Mouse (Mus musculus): Measurements from ENCODE around the gene Cish. TPM values are rescaled to one million over a fixed set of nuclear protein-coding genes. Genes with fewer than 3 reads are reported as not detected.
A peak's percentile ranks its signal among the peaks of the same experiment; 100 is the strongest.

The Cish gene
- total and polyA plus RNA-seq, 3 experiments = 10.0 to 24.5 TPM; not detected in 1

- Histone ChIP-seq H3K4me1 (ENCODE audit: control insufficient read depth in 1 of 2, insufficient read depth in 2 of 2, low read length in 2 of 2) (peaks cover 18 to 30% of the 10 kb centered on the region in 2 experiments), H3K79me2 (ENCODE audit: control insufficient read depth, insufficient read depth, low read length, poor library complexity) (no peaks in the 10 kb centered on the region), H3K4me3 (ENCODE audit: control insufficient read depth in 1 of 2, insufficient read depth in 1 of 2, low read depth in 2 of 2, low read length in 2 of 2) (no peak overlapping the region), H3K9me3 (replicated peaks; ENCODE audit: insufficient read depth, low read length) (no peaks in the 10 kb centered on the region), H3K27me3 (ENCODE audit: control insufficient read depth in 1 of 2, insufficient read depth in 2 of 2, low read length in 2 of 2) (no peaks in the 10 kb centered on the region), H3K9ac (ENCODE audit: control insufficient read depth, low read depth, low read length, poor library complexity, severe bottlenecking) (no peak overlapping the region), H3K27ac (ENCODE audit: control insufficient read depth, low read depth, low read length) (no peak overlapping the region), H3K36me3 (ENCODE audit: control insufficient read depth in 1 of 2, insufficient read depth in 2 of 2, low read length in 2 of 2) (peaks cover 0 to 16% of the 10 kb centered on the region in 2 experiments; a peak in 3 of 4 replicates)
- TF ChIP-seq MYB (IDR thresholded peaks at IDR 0.05; ENCODE audit: low read depth, low read length) (no peak), JUND (IDR thresholded peaks at IDR 0.05; ENCODE audit: low read depth, low read length) (no peak), ZC3H11A (IDR thresholded peaks at IDR 0.05; ENCODE audit: low read depth, low read length) (no peak), NELFE (IDR thresholded peaks at IDR 0.05; ENCODE audit: low read depth, low read length) (no peak), BHLHE40 (IDR thresholded peaks at IDR 0.05; ENCODE audit: borderline replicate concordance, low read depth, low read length) (no peak), CHD2 (IDR thresholded peaks at IDR 0.05; ENCODE audit: low read length) (no peak), ZNF384 (IDR thresholded peaks at IDR 0.05; ENCODE audit: low read depth, low read length) (no peak), POLR2AphosphoS5 (IDR thresholded peaks at IDR 0.05; ENCODE audit: borderline replicate concordance, low read depth, low read length) (no peak), ZKSCAN1 (IDR thresholded peaks at IDR 0.05; ENCODE audit: low read depth, low read length) (no peak), SIN3A (IDR thresholded peaks at IDR 0.05; ENCODE audit: low read length) (no peak), SMC3 (IDR thresholded peaks at IDR 0.05; ENCODE audit: low read depth, low read length) (no peak), TCF12 (IDR thresholded peaks at IDR 0.05; ENCODE audit: low read depth, low read length) (no peak), CHD1 (IDR thresholded peaks at IDR 0.05; ENCODE audit: low read depth, low read length) (no peak), GATA1 (IDR thresholded peaks at IDR 0.05; ENCODE audit: low read depth, low read length) (no peak), GABPA (IDR thresholded peaks at IDR 0.05; ENCODE audit: low read depth, low read length) (no peak), MEF2A (IDR thresholded peaks at IDR 0.05; ENCODE audit: extremely low read depth, insufficient replicate concordance, low read depth, low read length, poor library complexity, severe bottlenecking) (no peak), CTCF (IDR thresholded peaks at IDR 0.05 in 2 of 3, conservative IDR thresholded peaks at IDR 0.05 in 1 of 3; ENCODE audit: control insufficient read depth in 1 of 3, insufficient read depth in 1 of 3, low read depth in 2 of 3, low read length in 3 of 3, poor library complexity in 1 of 3, severe bottlenecking in 1 of 3) (no peak)
- DNase-seq (ENCODE audit: low read depth, low spot score) = no peak
These were observed 36.3 kb upstream of the Cish start for GRCm38 (mm10) chr9:107259571-107259970.

- no peak for DNase-seq (ENCODE audit: low read depth, low spot score)
- TF ChIP-seq MXI1 (IDR thresholded peaks at IDR 0.05; ENCODE audit: low read depth, low read length) (no peak), CHD1 (IDR thresholded peaks at IDR 0.05; ENCODE audit: low read depth, low read length) (no peak), TBP (IDR thresholded peaks at IDR 0.05; ENCODE audit: low read depth, low read length) (no peak), ZKSCAN1 (IDR thresholded peaks at IDR 0.05; ENCODE audit: low read depth, low read length) (no peak), RAD21 (IDR thresholded peaks at IDR 0.05; ENCODE audit: low read depth, low read length) (no peak), EP300 (IDR thresholded peaks at IDR 0.05; ENCODE audit: low read depth in 1 of 2, low read length in 2 of 2) (no peak)
- H3K79me2 ChIP-seq (ENCODE audit: control insufficient read depth, insufficient read depth, low read length, poor library complexity) = no peaks in the 10 kb centered on the region
- H3K9ac ChIP-seq (ENCODE audit: control insufficient read depth, low read depth, low read length, poor library complexity, severe bottlenecking) = peak overlapping the region; percentile 40; the same call in 1 of the 2 replicates
- H3K27ac ChIP-seq (ENCODE audit: control insufficient read depth, low read depth, low read length) = peak overlapping the region; percentile 53
- no peak overlapping the region for H3K4me3 ChIP-seq (ENCODE audit: control insufficient read depth in 1 of 2, insufficient read depth in 1 of 2, low read depth in 2 of 2, low read length in 2 of 2)
- peaks cover 18 to 30% of the 10 kb centered on the region in 2 experiments for H3K4me1 ChIP-seq (ENCODE audit: control insufficient read depth in 1 of 2, insufficient read depth in 2 of 2, low read length in 2 of 2)
- H3K36me3 ChIP-seq (ENCODE audit: control insufficient read depth in 1 of 2, insufficient read depth in 2 of 2, low read length in 2 of 2) = peaks cover 0 to 16% of the 10 kb centered on the region in 2 experiments; a peak in 3 of 4 replicates
- H3K27me3 ChIP-seq (ENCODE audit: control insufficient read depth in 1 of 2, insufficient read depth in 2 of 2, low read length in 2 of 2) = no peaks in the 10 kb centered on the region
- H3K9me3 ChIP-seq (replicated peaks; ENCODE audit: insufficient read depth, low read length) = no peaks in the 10 kb centered on the region
These were observed 35.4 kb upstream of the Cish start for GRCm38 (mm10) chr9:107260429-107260828.
